Mouse (Mus musculus) MEL (cell line): ENCODE measurements around the gene Ccer1. TPM values are rescaled to one million over a fixed set of nuclear protein-coding genes. Genes with fewer than 3 reads are reported as not detected.
A peak's percentile ranks its signal among the peaks of the same experiment; 100 is the strongest.

Experiments used
- DNase-seq: peaks from one replicate; pipeline ENCODE4 v3.0.0; 2011; ENCODE audit warnings: low read depth, low spot score
- H3K27ac ChIP-seq: 2 replicates; pipeline ENCODE4 v1.5.1; 2012; ENCODE audit warnings: low read depth, mild to moderate bottlenecking, control low read depth, low read length, moderate library complexity; ENCODE audit not compliant: control insufficient read depth
- H3K27me3 ChIP-seq, 2 experiments: fragments of 150-350 bp in 1 of 2; sonication (generic) in 1 of 2; 2 replicates each; pipeline ENCODE4 v1.6.1; 2012; ENCODE audit warnings: low read length in 2 of 2, mild to moderate bottlenecking in 2 of 2, improper control_type of control experiment in 1 of 2, moderate library complexity in 1 of 2; ENCODE audit not compliant: insufficient read depth in 2 of 2, control insufficient read depth in 1 of 2
- H3K36me3 ChIP-seq, 2 experiments: 2 replicates each; pipeline ENCODE4 v1.6.1; 2012 to 2014; ENCODE audit warnings: low read length in 2 of 2, improper control_type of control experiment in 1 of 2, inconsistent platforms in 1 of 2, mild to moderate bottlenecking in 1 of 2; ENCODE audit not compliant: insufficient read depth in 2 of 2, control insufficient read depth in 1 of 2
- H3K4me1 ChIP-seq, 2 experiments: fragments of 150-350 bp in 1 of 2; sonication (generic) in 1 of 2; 2 replicates each; pipeline ENCODE4 v1.6.1; 2012; ENCODE audit warnings: low read length in 2 of 2, improper control_type of control experiment in 1 of 2, mild to moderate bottlenecking in 1 of 2; ENCODE audit not compliant: insufficient read depth in 2 of 2, control insufficient read depth in 1 of 2
- H3K4me3 ChIP-seq, 2 experiments: fragments of 150-350 bp in 1 of 2; sonication (generic) in 1 of 2; 2 replicates each; pipeline ENCODE4 v1.5.1; 2012; ENCODE audit warnings: low read depth in 2 of 2, low read length in 2 of 2, mild to moderate bottlenecking in 2 of 2, moderate library complexity in 2 of 2, control low read depth in 1 of 2, improper control_type of control experiment in 1 of 2; ENCODE audit not compliant: control insufficient read depth in 1 of 2, insufficient read depth in 1 of 2
- H3K79me2 ChIP-seq: 2 replicates; pipeline ENCODE4 v1.6.1; 2012; ENCODE audit warnings: mild to moderate bottlenecking, low read length, moderate library complexity; ENCODE audit not compliant: control insufficient read depth, poor library complexity, insufficient read depth
- H3K9ac ChIP-seq: 2 replicates; pipeline ENCODE4 v1.6.1; 2012; ENCODE audit warnings: low read depth, mild to moderate bottlenecking, control low read depth, low read length, moderate library complexity; ENCODE audit not compliant: control insufficient read depth, poor library complexity, severe bottlenecking
- H3K9me3 ChIP-seq: fragments of 150-350 bp; sonication (generic); replicated peaks from 2 replicates; pipeline ENCODE4 v1.6.1; 2012; ENCODE audit warnings: mild to moderate bottlenecking, low read length, improper control_type of control experiment, moderate library complexity; ENCODE audit not compliant: insufficient read depth
- CHD1 ChIP-seq: IDR thresholded peaks from 2 replicates; pipeline ENCODE4 v1.6.1; 2012; ENCODE audit warnings: low read depth, mild to moderate bottlenecking, inconsistent platforms, low read length, improper control_type of control experiment
- CHD2 ChIP-seq: IDR thresholded peaks from 2 replicates; pipeline ENCODE4 v1.6.1; 2011; ENCODE audit warnings: low read length, improper control_type of control experiment
- CTCF ChIP-seq, 3 experiments: IDR thresholded peaks in 2 of 3; conservative IDR thresholded peaks in 1 of 3; 2 replicates each; pipeline ENCODE4 v1.5.1; 2011 to 2012; ENCODE audit warnings: low read length in 3 of 3, low read depth in 2 of 3, mild to moderate bottlenecking in 2 of 3, improper control_type of control experiment in 1 of 3, inconsistent platforms in 1 of 3, mixed read lengths in 1 of 3, moderate library complexity in 1 of 3; ENCODE audit not compliant: control insufficient read depth in 1 of 3, insufficient read depth in 1 of 3, poor library complexity in 1 of 3, severe bottlenecking in 1 of 3
- E2F4 ChIP-seq: IDR thresholded peaks from 2 replicates; pipeline ENCODE4 v1.6.1; 2011; ENCODE audit warnings: low read depth, low read length, improper control_type of control experiment, borderline replicate concordance
- ELF1 ChIP-seq: IDR thresholded peaks from 2 replicates; pipeline ENCODE4 v1.6.1; 2014; ENCODE audit warnings: low read depth, mild to moderate bottlenecking, inconsistent platforms, low read length, improper control_type of control experiment, moderate library complexity
- EP300 ChIP-seq, 2 experiments: IDR thresholded peaks; 2 replicates each; pipeline ENCODE4 v1.6.1; 2011; ENCODE audit warnings: improper control_type of control experiment in 2 of 2, low read length in 2 of 2, low read depth in 1 of 2, mild to moderate bottlenecking in 1 of 2
- ETS1 ChIP-seq: IDR thresholded peaks from 2 replicates; pipeline ENCODE4 v1.6.1; 2012; ENCODE audit warnings: low read depth, mild to moderate bottlenecking, inconsistent platforms, low read length, improper control_type of control experiment, moderate library complexity
- GABPA ChIP-seq: IDR thresholded peaks from 2 replicates; pipeline ENCODE4 v1.6.1; 2012; ENCODE audit warnings: low read depth, mild to moderate bottlenecking, inconsistent platforms, low read length, improper control_type of control experiment, moderate library complexity
- GATA1 ChIP-seq: IDR thresholded peaks from 2 replicates; pipeline ENCODE4 v1.6.1; 2011; ENCODE audit warnings: low read depth, low read length, improper control_type of control experiment
- KAT2A ChIP-seq: conservative IDR thresholded peaks from 2 replicates; pipeline ENCODE4 v1.6.1; 2012; ENCODE audit warnings: low read depth, low read length, improper control_type of control experiment, inconsistent platforms
- MXI1 ChIP-seq: IDR thresholded peaks from 2 replicates; pipeline ENCODE4 v1.6.1; 2011; ENCODE audit warnings: mild to moderate bottlenecking, low read depth, low read length, improper control_type of control experiment
- MYB ChIP-seq: IDR thresholded peaks from 2 replicates; pipeline ENCODE4 v1.6.1; 2011; ENCODE audit warnings: mild to moderate bottlenecking, low read depth, low read length, improper control_type of control experiment
- NRF1 ChIP-seq: IDR thresholded peaks from 2 replicates; pipeline ENCODE4 v1.6.1; 2014; ENCODE audit warnings: low read depth, mild to moderate bottlenecking, inconsistent platforms, low read length, improper control_type of control experiment, moderate library complexity; ENCODE audit not compliant: poor library complexity, insufficient read depth, severe bottlenecking
- POLR2A ChIP-seq, 2 experiments: IDR thresholded peaks; 2 replicates each; pipeline ENCODE4 v1.6.1; 2011 to 2012; ENCODE audit warnings: low read length in 2 of 2, mild to moderate bottlenecking in 2 of 2, control low read depth in 1 of 2, improper control_type of control experiment in 1 of 2, low read depth in 1 of 2, moderate library complexity in 1 of 2; ENCODE audit not compliant: control insufficient read depth in 1 of 2, insufficient read depth in 1 of 2, poor library complexity in 1 of 2
- POLR2AphosphoS2 ChIP-seq: IDR thresholded peaks from 2 replicates; pipeline ENCODE4 v1.6.1; 2011; ENCODE audit warnings: low read length, improper control_type of control experiment
- POLR2AphosphoS5 ChIP-seq: IDR thresholded peaks from 2 replicates; pipeline ENCODE4 v1.6.1; 2012; ENCODE audit warnings: low read depth, borderline replicate concordance, mild to moderate bottlenecking, inconsistent platforms, low read length, moderate library complexity, mixed read lengths
- RAD21 ChIP-seq: IDR thresholded peaks from 2 replicates; pipeline ENCODE4 v1.6.1; 2011; ENCODE audit warnings: mild to moderate bottlenecking, low read depth, low read length, improper control_type of control experiment
- SIN3A ChIP-seq: IDR thresholded peaks from 2 replicates; pipeline ENCODE4 v1.6.1; 2012; ENCODE audit warnings: low read length, improper control_type of control experiment, inconsistent platforms
- SMC3 ChIP-seq: IDR thresholded peaks from 2 replicates; pipeline ENCODE4 v1.6.1; 2011; ENCODE audit warnings: low read depth, low read length, improper control_type of control experiment
- TAL1 ChIP-seq: IDR thresholded peaks from 2 replicates; pipeline ENCODE4 v1.6.1; 2012; ENCODE audit warnings: mild to moderate bottlenecking, inconsistent platforms, low read length, moderate library complexity, mixed read lengths
- TBP ChIP-seq: IDR thresholded peaks from 2 replicates; pipeline ENCODE4 v1.8.0; 2011; ENCODE audit warnings: low read depth, low read length, improper control_type of control experiment
- TCF12 ChIP-seq: IDR thresholded peaks from 2 replicates; pipeline ENCODE4 v1.6.1; 2014; ENCODE audit warnings: low read depth, mild to moderate bottlenecking, inconsistent platforms, low read length, improper control_type of control experiment, moderate library complexity
- USF2 ChIP-seq, 2 experiments: IDR thresholded peaks; 2 replicates each; pipeline ENCODE4 v1.6.1; 2011 to 2012; ENCODE audit warnings: improper control_type of control experiment in 2 of 2, low read length in 2 of 2, borderline replicate concordance in 1 of 2, inconsistent platforms in 1 of 2, low read depth in 1 of 2, mild to moderate bottlenecking in 1 of 2; ENCODE audit not compliant: insufficient read depth in 1 of 2
- ZC3H11A ChIP-seq: IDR thresholded peaks from 2 replicates; pipeline ENCODE4 v1.6.1; 2012; ENCODE audit warnings: low read depth, mild to moderate bottlenecking, inconsistent platforms, low read length, improper control_type of control experiment
- ZKSCAN1 ChIP-seq: IDR thresholded peaks from 2 replicates; pipeline ENCODE4 v1.6.1; 2012; ENCODE audit warnings: low read depth, mild to moderate bottlenecking, inconsistent platforms, low read length, improper control_type of control experiment, moderate library complexity
- ZMIZ1 ChIP-seq: IDR thresholded peaks from 2 replicates; pipeline ENCODE4 v1.6.1; 2012; ENCODE audit warnings: low read depth, mild to moderate bottlenecking, inconsistent platforms, low read length, improper control_type of control experiment, moderate library complexity
- ZNF384 ChIP-seq: IDR thresholded peaks from 2 replicates; pipeline ENCODE4 v1.6.1; 2012; ENCODE audit warnings: low read depth, mild to moderate bottlenecking, inconsistent platforms, low read length, improper control_type of control experiment
- polyA plus RNA-seq, 2 experiments: library from polyadenylated mRNA; stranded (reverse) in 1 of 2; unstranded in 1 of 2; fragments of >175 nt in 1 of 2; fragments of >200 nt in 1 of 2; gene quantifications; 2 replicates each; pipeline versions ENCODE4 v1.2.1 to v1.2.4; 2012; ENCODE audit warnings: low replicate concordance in 2 of 2, low read depth in 1 of 2; ENCODE audit not compliant: insufficient read length in 2 of 2, insufficient read depth in 1 of 2, missing spikeins in 1 of 2
- total RNA-seq: library from RNA; depleted of rRNA; stranded (reverse); fragments of 300-350 nt; gene quantifications from 2 replicates; pipeline ENCODE4 v1.2.3, GENCODE M21; 2012

Ccer1 gene
- total and polyA plus RNA-seq, 3 experiments = not detected

GRCm38 (mm10) chr10:97712687-97713086 lies 19.8 kb downstream of the Ccer1 start:
- TF ChIP-seq TAL1 = no peak
- TF ChIP-seq POLR2AphosphoS5 = no peak
- TF ChIP-seq GABPA = no peak
- TF ChIP-seq POLR2AphosphoS2 = no peak
- TF ChIP-seq RAD21 = peak; percentile 84
- no peak for TF ChIP-seq TBP
- TF ChIP-seq SMC3 = peak; percentile 73
- TF ChIP-seq POLR2A (IDR thresholded peaks at IDR 0.05; ENCODE audit: control insufficient read depth in 1 of 2, insufficient read depth in 1 of 2, low read depth in 1 of 2, low read length in 2 of 2, poor library complexity in 1 of 2) = no peak
- TF ChIP-seq KAT2A = no peak
- TF ChIP-seq ZKSCAN1 = no peak
- peak; percentile 48 for TF ChIP-seq ZNF384
- peak; percentile 66 for TF ChIP-seq ZC3H11A
- peak; percentile 62 to 81 (median 79) for TF ChIP-seq CTCF (IDR thresholded peaks at IDR 0.05 in 2 of 3, conservative IDR thresholded peaks at IDR 0.05 in 1 of 3; ENCODE audit: control insufficient read depth in 1 of 3, insufficient read depth in 1 of 3, low read depth in 2 of 3, low read length in 3 of 3, poor library complexity in 1 of 3, severe bottlenecking in 1 of 3)
- TF ChIP-seq USF2 (IDR thresholded peaks at IDR 0.05; ENCODE audit: borderline replicate concordance in 1 of 2, insufficient read depth in 1 of 2, low read depth in 1 of 2, low read length in 2 of 2) = no peak
- no peak for TF ChIP-seq EP300 (IDR thresholded peaks at IDR 0.05; ENCODE audit: low read depth in 1 of 2, low read length in 2 of 2)
- H3K36me3 ChIP-seq = no peaks in the 10 kb centered on the region
- no peaks in the 10 kb centered on the region for H3K79me2 ChIP-seq
- no peaks in the 10 kb centered on the region for H3K4me1 ChIP-seq
- no peaks in the 10 kb centered on the region for H3K27me3 ChIP-seq
- H3K4me3 ChIP-seq = no peak overlapping the region
- no peaks in the 10 kb centered on the region for H3K9me3 ChIP-seq
- H3K27ac ChIP-seq = no peak overlapping the region
- peak; percentile 65 for DNase-seq
- no peak overlapping the region for H3K9ac ChIP-seq

- Histone ChIP-seq H3K79me2 (no peaks in the 10 kb centered on the region), H3K4me1 (no peaks in the 10 kb centered on the region), H3K9me3 (no peaks in the 10 kb centered on the region), H3K4me3 (no peak overlapping the region), H3K27me3 (no peaks in the 10 kb centered on the region), H3K9ac (no peak overlapping the region), H3K27ac (no peak overlapping the region), H3K36me3 (no peaks in the 10 kb centered on the region)
- no peak for DNase-seq
- no peak for TF ChIP-seq CTCF (IDR thresholded peaks at IDR 0.05 in 2 of 3, conservative IDR thresholded peaks at IDR 0.05 in 1 of 3; ENCODE audit: control insufficient read depth in 1 of 3, insufficient read depth in 1 of 3, low read depth in 2 of 3, low read length in 3 of 3, poor library complexity in 1 of 3, severe bottlenecking in 1 of 3)
- no peak for TF ChIP-seq ZMIZ1
- no peak for TF ChIP-seq MXI1
- no peak for TF ChIP-seq ZNF384
- TF ChIP-seq ELF1 = no peak
- no peak for TF ChIP-seq POLR2AphosphoS2
- TF ChIP-seq CHD1 = no peak
- TF ChIP-seq POLR2AphosphoS5 = no peak
- no peak for TF ChIP-seq TCF12
- TF ChIP-seq KAT2A = no peak
- no peak for TF ChIP-seq ETS1
- no peak for TF ChIP-seq MYB
- TF ChIP-seq GATA1 = no peak
- TF ChIP-seq TAL1 = no peak
- TF ChIP-seq E2F4 = no peak
- TF ChIP-seq CHD2 = no peak
- no peak for TF ChIP-seq USF2 (IDR thresholded peaks at IDR 0.05; ENCODE audit: borderline replicate concordance in 1 of 2, insufficient read depth in 1 of 2, low read depth in 1 of 2, low read length in 2 of 2)
- no peak for TF ChIP-seq SIN3A
- no peak for TF ChIP-seq NRF1
Measured at GRCm38 (mm10) chr10:97714584-97714983, 21.7 kb downstream of the Ccer1 start.
